Mouse (Mus musculus): ENCODE data around the gene Zfhx3. TPM values are rescaled to one million over a fixed set of nuclear protein-coding genes. Genes with fewer than 3 reads are reported as not detected.

Gene Zfhx3
- polyA plus RNA-seq, 1 experiment from 2014 or later: 15.0 TPM

GRCm38 (mm10) chr8:108474556-108474955 is 532.1 kb downstream of the Zfhx3 start:
- H3K4me3 ChIP-seq: no peak overlapping the region
- peak; percentile 76; the same call in 1 of the 2 replicates for ATAC-seq (ENCODE audit: borderline replicate concordance, extremely low read depth, low FRiP score, low TSS enrichment)
- H3K27me3 ChIP-seq: no peaks in the 10 kb centered on the region
- no peaks in the 10 kb centered on the region for H3K9me3 ChIP-seq
- no peak overlapping the region for H3K9ac ChIP-seq
- no peaks in the 10 kb centered on the region for H3K36me3 ChIP-seq
- H3K4me2 ChIP-seq: no peak overlapping the region
- 0 out of 2 replicates have a peak overlapping the region, but pooled peaks have one; percentile 15 for H3K27ac ChIP-seq
- peaks cover 11% of the 10 kb centered on the region for H3K4me1 ChIP-seq
- WGBS: 24% methylated on average over 10 of the region's 10 CpGs

GRCm38 (mm10) chr8:108478131-108478530 is 535.7 kb downstream of the Zfhx3 start:
- no peak for ATAC-seq (ENCODE audit: borderline replicate concordance, extremely low read depth, low FRiP score, low TSS enrichment)
- Histone ChIP-seq H3K27ac (no peak overlapping the region), H3K9ac (no peak overlapping the region), H3K4me3 (no peak overlapping the region), H3K4me2 (no peak overlapping the region), H3K36me3 (no peaks in the 10 kb centered on the region), H3K9me3 (no peaks in the 10 kb centered on the region), H3K4me1 (peaks cover 16% of the 10 kb centered on the region), H3K27me3 (no peaks in the 10 kb centered on the region)
- WGBS: 76% methylated on average over 8 of the region's 8 CpGs

GRCm38 (mm10) chr8:108480141-108480540 is 537.7 kb downstream of the Zfhx3 start:
- Histone ChIP-seq H3K9me3 (no peaks in the 10 kb centered on the region), H3K4me3 (no peak overlapping the region), H3K4me1 (peaks cover 8% of the 10 kb centered on the region), H3K4me2 (no peak overlapping the region), H3K9ac (no peak overlapping the region), H3K27ac (no peak overlapping the region), H3K27me3 (no peaks in the 10 kb centered on the region), H3K36me3 (no peaks in the 10 kb centered on the region)
- WGBS: 70% methylated on average over 12 of the region's 12 CpGs
- ATAC-seq (ENCODE audit: borderline replicate concordance, extremely low read depth, low FRiP score, low TSS enrichment): no peak

GRCm38 (mm10) chr8:108481167-108481815 is 538.8 kb downstream of the Zfhx3 start:
- no peak overlapping the region for H3K9ac ChIP-seq
- H3K4me2 ChIP-seq: no peak overlapping the region
- peaks cover 5% of the 10 kb centered on the region; the same call in 1 of the 2 replicates for H3K4me1 ChIP-seq
- H3K27me3 ChIP-seq: no peaks in the 10 kb centered on the region
- no peaks in the 10 kb centered on the region for H3K9me3 ChIP-seq
- H3K27ac ChIP-seq: no peak overlapping the region
- 39% methylated on average over 11 of the region's 11 CpGs for WGBS
- H3K36me3 ChIP-seq: no peaks in the 10 kb centered on the region
- ATAC-seq (ENCODE audit: borderline replicate concordance, extremely low read depth, low FRiP score, low TSS enrichment): peak; percentile 49; the same call in 1 of the 2 replicates
- no peak overlapping the region for H3K4me3 ChIP-seq

GRCm38 (mm10) chr8:108496101-108496500 is 553.7 kb downstream of the Zfhx3 start:
- WGBS: 39% methylated on average over 12 of the region's 12 CpGs
- Histone ChIP-seq H3K36me3 (no peaks in the 10 kb centered on the region), H3K9me3 (no peaks in the 10 kb centered on the region), H3K9ac (no peak overlapping the region), H3K4me2 (no peak overlapping the region), H3K4me3 (no peak overlapping the region), H3K27me3 (no peaks in the 10 kb centered on the region), H3K4me1 (0 out of 2 replicates have a peak, but pooled peaks cover 7% of the 10 kb centered on the region), H3K27ac (no peak overlapping the region)
- ATAC-seq (ENCODE audit: borderline replicate concordance, extremely low read depth, low FRiP score, low TSS enrichment): no peak

- ATAC-seq (ENCODE audit: borderline replicate concordance, extremely low read depth, low FRiP score, low TSS enrichment): no peak
- no peaks in the 10 kb centered on the region for H3K9me3 ChIP-seq
- no peaks in the 10 kb centered on the region for H3K4me1 ChIP-seq
- no peak overlapping the region for H3K4me2 ChIP-seq
- no peak overlapping the region for H3K27ac ChIP-seq
- H3K9ac ChIP-seq: no peak overlapping the region
- WGBS: 78% methylated on average over 3 of the region's 3 CpGs
- no peaks in the 10 kb centered on the region for H3K27me3 ChIP-seq
- no peak overlapping the region for H3K4me3 ChIP-seq
- no peaks in the 10 kb centered on the region for H3K36me3 ChIP-seq
Observed at GRCm38 (mm10) chr8:108506779-108507178, 564.3 kb downstream of the Zfhx3 start.

- Histone ChIP-seq H3K9me3 (no peaks in the 10 kb centered on the region), H3K4me2 (no peak overlapping the region), H3K4me1 (no peaks in the 10 kb centered on the region), H3K9ac (no peak overlapping the region), H3K4me3 (no peak overlapping the region), H3K36me3 (no peaks in the 10 kb centered on the region), H3K27me3 (no peaks in the 10 kb centered on the region), H3K27ac (no peak overlapping the region)
- 83% methylated on average over 3 of the region's 3 CpGs for WGBS
- ATAC-seq (ENCODE audit: borderline replicate concordance, extremely low read depth, low FRiP score, low TSS enrichment): no peak
Observed at GRCm38 (mm10) chr8:108507769-108508168, 565.3 kb downstream of the Zfhx3 start.

GRCm38 (mm10) chr8:108510641-108511325 is 568.3 kb downstream of the Zfhx3 start:
- no peak overlapping the region for H3K9ac ChIP-seq
- H3K4me1 ChIP-seq: no peaks in the 10 kb centered on the region
- no peaks in the 10 kb centered on the region for H3K27me3 ChIP-seq
- no peak overlapping the region for H3K4me3 ChIP-seq
- no peak for ATAC-seq (ENCODE audit: borderline replicate concordance, extremely low read depth, low FRiP score, low TSS enrichment)
- 63% methylated on average over 14 of the region's 14 CpGs for WGBS
- H3K9me3 ChIP-seq: no peaks in the 10 kb centered on the region
- no peak overlapping the region for H3K4me2 ChIP-seq
- H3K36me3 ChIP-seq: no peaks in the 10 kb centered on the region
- H3K27ac ChIP-seq: no peak overlapping the region

- WGBS: 89% methylated on average over 7 of the region's 7 CpGs
- H3K27ac ChIP-seq: no peak overlapping the region
Observed at GRCm38 (mm10) chr8:108518116-108518515, 575.7 kb downstream of the Zfhx3 start.

GRCm38 (mm10) chr8:108522050-108522449 is 579.6 kb downstream of the Zfhx3 start:
- H3K27me3 ChIP-seq: no peaks in the 10 kb centered on the region
- H3K4me3 ChIP-seq: no peak overlapping the region
- H3K9me3 ChIP-seq: no peaks in the 10 kb centered on the region
- whole genome bisulfite sequencing: 79% methylated on average over 4 of the region's 4 CpGs
- no peak for ATAC-seq (ENCODE audit: borderline replicate concordance, extremely low read depth, low FRiP score, low TSS enrichment)
- H3K4me1 ChIP-seq: no peaks in the 10 kb centered on the region
- H3K9ac ChIP-seq: no peak overlapping the region
- no peaks in the 10 kb centered on the region for H3K36me3 ChIP-seq
- no peak overlapping the region for H3K27ac ChIP-seq
- no peak overlapping the region for H3K4me2 ChIP-seq

More at GRCm38 (mm10) chr8:108518116-108518515, 575.7 kb downstream of the Zfhx3 start:
- Histone ChIP-seq H3K9me3 (no peaks in the 10 kb centered on the region), H3K36me3 (no peaks in the 10 kb centered on the region), H3K4me1 (no peaks in the 10 kb centered on the region), H3K27me3 (no peaks in the 10 kb centered on the region), H3K9ac (no peak overlapping the region), H3K4me2 (no peak overlapping the region), H3K4me3 (no peak overlapping the region)
- no peak for ATAC-seq (ENCODE audit: borderline replicate concordance, extremely low read depth, low FRiP score, low TSS enrichment)

GRCm38 (mm10) chr8:108529421-108529820 is 587.0 kb downstream of the Zfhx3 start:
- no peaks in the 10 kb centered on the region for H3K4me1 ChIP-seq
- no peaks in the 10 kb centered on the region for H3K27me3 ChIP-seq
- H3K4me2 ChIP-seq: no peak overlapping the region
- H3K36me3 ChIP-seq: no peaks in the 10 kb centered on the region
- 93% methylated on average over 7 of the region's 7 CpGs for WGBS
- ATAC-seq (ENCODE audit: borderline replicate concordance, extremely low read depth, low FRiP score, low TSS enrichment): no peak
- no peaks in the 10 kb centered on the region for H3K9me3 ChIP-seq
- H3K27ac ChIP-seq: no peak overlapping the region
- H3K9ac ChIP-seq: no peak overlapping the region
- no peak overlapping the region for H3K4me3 ChIP-seq

GRCm38 (mm10) chr8:108535121-108535876 is 592.9 kb downstream of the Zfhx3 start:
- no peak overlapping the region for H3K9ac ChIP-seq
- 72% methylated on average over 16 of the region's 16 CpGs for WGBS
- no peaks in the 10 kb centered on the region for H3K9me3 ChIP-seq
- no peak overlapping the region for H3K27ac ChIP-seq
- peaks cover 4% of the 10 kb centered on the region; the same call in 1 of the 2 replicates for H3K4me1 ChIP-seq
- no peaks in the 10 kb centered on the region for H3K27me3 ChIP-seq
- no peak for ATAC-seq (ENCODE audit: borderline replicate concordance, extremely low read depth, low FRiP score, low TSS enrichment)
- no peak overlapping the region for H3K4me3 ChIP-seq
- no peak overlapping the region for H3K4me2 ChIP-seq
- no peaks in the 10 kb centered on the region for H3K36me3 ChIP-seq

Data from lung, embryonic 15.5 days (tissue).